In genomic region chr14:45323320-45323719, GRCm38 (mm10) we compare ENCODE assay signal across 17 mouse cellular contexts.
"Had no signal": no experiment of that assay in that cellular context is flagged by ENCODE, and none has a peak within 500 bp of the region (broad histone marks: within the 10 kb centered on the region; RNA-seq: fewer than 3 reads in every experiment).

No protein-coding gene starts in this region.

- H3K9ac ChIP-seq: lung, embryonic 15.5 days; midbrain, embryonic 13.5 days; midbrain, embryonic 15.5 days; neural tube, embryonic 12.5 days; stomach, embryonic 15.5 days had no signal

- DNase-seq: lung, adult 2 months; lung, postnatal 14 days; lung, postnatal 36 days; right cerebral cortex, postnatal 14 days; thymus, adult 2 months; thymus, postnatal 25 days; thymus, postnatal 4 days had no signal

- H3K9me3 ChIP-seq: lung, embryonic 15.5 days; megakaryocyte, embryonic 14.5 days; midbrain, embryonic 13.5 days; midbrain, embryonic 15.5 days; neural tube, embryonic 12.5 days; stomach, embryonic 15.5 days had no signal

- H3K27me3 ChIP-seq: lung, embryonic 15.5 days; megakaryocyte, embryonic 14.5 days; midbrain, embryonic 13.5 days; midbrain, embryonic 15.5 days; stomach, embryonic 15.5 days had no signal

- H3K4me2 ChIP-seq: lung, embryonic 15.5 days; midbrain, embryonic 11.5 days; midbrain, embryonic 13.5 days; midbrain, embryonic 15.5 days; neural tube, embryonic 12.5 days; stomach, embryonic 15.5 days had no signal

- H3K4me3 ChIP-seq: lung, embryonic 15.5 days; megakaryocyte, embryonic 14.5 days; midbrain, embryonic 13.5 days; midbrain, embryonic 15.5 days; neural tube, embryonic 12.5 days; stomach, embryonic 15.5 days had no signal

- H3K27ac ChIP-seq: lung, embryonic 15.5 days; macrophage; midbrain, embryonic 13.5 days; midbrain, embryonic 15.5 days; neural tube, embryonic 12.5 days; stomach, embryonic 15.5 days; stomach, postnatal 0 days had no signal

- H3K36me3 ChIP-seq: lung, embryonic 15.5 days; midbrain, embryonic 13.5 days; midbrain, embryonic 15.5 days; neural tube, embryonic 12.5 days; stomach, embryonic 15.5 days had no signal

- H3K4me1 ChIP-seq: neural tube, embryonic 12.5 days; stomach, embryonic 15.5 days had no signal

- ATAC-seq: lung, postnatal 0 days; midbrain, embryonic 13.5 days; midbrain, embryonic 15.5 days had no signal
